Mouse (Mus musculus) gastrocnemius, adult 2 months (tissue): Measurements from ENCODE around the gene Hacl1. TPM values are rescaled to one million over a fixed set of nuclear protein-coding genes. Genes with fewer than 3 reads are reported as not detected.

ENCODE experiments used
- DNase-seq: peaks from one replicate; pipeline ENCODE4 v3.0.0; 2022
- H3K27ac ChIP-seq: fragments of 200-600 bp; 2 replicates; pipeline ENCODE4 v1.8.1; 2022; ENCODE audit warnings: mild to moderate bottlenecking
- H3K4me3 ChIP-seq: fragments of 200-600 bp; 2 replicates; pipeline ENCODE4 v1.8.1; 2022; ENCODE audit warnings: mild to moderate bottlenecking, moderate library complexity
- CTCF ChIP-seq: fragments of 200-600 bp; IDR thresholded peaks from 2 replicates; pipeline ENCODE4 v1.8.1; 2022; ENCODE audit warnings: antibody characterized with exemption, mild to moderate bottlenecking, moderate library complexity
- intact Hi-C: fragments of 180-260 bp; cut with DNase I; formaldehyde crosslinking; loops from one replicate; pipeline ENCODE4 v1.15.1; 2025
- total RNA-seq, 2 experiments: library from RNA; stranded (reverse); gene quantifications; 2 replicates each; pipeline ENCODE4 v1.2.3; 2021

The Hacl1 gene
- total RNA-seq, 2 experiments from 2014 or later: 4.9 to 5.7 TPM

GRCm38 (mm10) chr14:31645920-31646319, 4.8 kb upstream of the Hacl1 start:
- TF ChIP-seq CTCF: no peak
- Histone ChIP-seq H3K4me3 (no peak overlapping the region), H3K27ac (no peak overlapping the region)
- intact Hi-C loops: no loop called here
- no peak for DNase-seq

- Histone ChIP-seq H3K27ac (no peak overlapping the region), H3K4me3 (no peak overlapping the region)
- intact Hi-C loops: no loop called here
- no peak for DNase-seq
- TF ChIP-seq CTCF: peak; percentile 59
These were observed 4.0 kb upstream of the Hacl1 start for GRCm38 (mm10) chr14:31644931-31645547.

GRCm38 (mm10) chr14:31644183-31644830, 3.2 kb upstream of the Hacl1 start:
- TF ChIP-seq CTCF: no peak
- no peak overlapping the region for H3K4me3 ChIP-seq
- intact Hi-C loops: no loop called here
- no peak overlapping the region for H3K27ac ChIP-seq
- no peak for DNase-seq

GRCm38 (mm10) chr14:31641506-31642155, 545 bp upstream of the Hacl1 start:
- H3K4me3 ChIP-seq: peak overlapping the region; percentile 75
- no peak for TF ChIP-seq CTCF
- intact Hi-C loops: no loop called here

GRCm38 (mm10) chr14:31640346-31640889, 668 bp downstream of the Hacl1 start, which contains the start of gene Gm49387:
Gene Gm49387 (minus strand): TSS chr14:31640878.
- Histone ChIP-seq H3K4me3 (peak within 1 kb of the TSS; percentile 75), H3K27ac (peak within 1 kb of the TSS; percentile 94)
- intact Hi-C loops: no loop called here
- DNase-seq: peak; percentile 36
- TF ChIP-seq CTCF: no peak

More at GRCm38 (mm10) chr14:31641506-31642155, 545 bp upstream of the Hacl1 start:
- peak overlapping the region; percentile 94 for H3K27ac ChIP-seq
- DNase-seq: no peak

- no peak for DNase-seq
- Histone ChIP-seq H3K4me3 (no peak overlapping the region), H3K27ac (no peak overlapping the region)
- intact Hi-C loops: no loop called here
- no peak for TF ChIP-seq CTCF
These were observed 10.4 kb downstream of the Hacl1 start for GRCm38 (mm10) chr14:31630677-31631076.

GRCm38 (mm10) chr14:31622748-31623147, 18.3 kb downstream of the Hacl1 start:
- Histone ChIP-seq H3K27ac (no peak overlapping the region), H3K4me3 (no peak overlapping the region)
- no peak for DNase-seq
- TF ChIP-seq CTCF: no peak
- intact Hi-C loops: no loop called here

GRCm38 (mm10) chr14:31620591-31621223, 20.4 kb downstream of the Hacl1 start:
- Histone ChIP-seq H3K4me3 (no peak overlapping the region), H3K27ac (no peak overlapping the region)
- intact Hi-C loops: no loop called here
- no peak for DNase-seq
- TF ChIP-seq CTCF: no peak

GRCm38 (mm10) chr14:31617997-31618396, 23.1 kb downstream of the Hacl1 start:
- Histone ChIP-seq H3K4me3 (no peak overlapping the region), H3K27ac (no peak overlapping the region)
- TF ChIP-seq CTCF: no peak
- no peak for DNase-seq
- intact Hi-C loops: no loop called here

GRCm38 (mm10) chr14:31617204-31617603, 23.9 kb downstream of the Hacl1 start:
- DNase-seq: no peak
- Histone ChIP-seq H3K27ac (no peak overlapping the region), H3K4me3 (no peak overlapping the region)
- intact Hi-C loops: no loop called here
- no peak for TF ChIP-seq CTCF

- Histone ChIP-seq H3K4me3 (no peak overlapping the region), H3K27ac (no peak overlapping the region)
- no peak for TF ChIP-seq CTCF
- intact Hi-C loops: no loop called here
- no peak for DNase-seq
These were observed 27.4 kb downstream of the Hacl1 start for GRCm38 (mm10) chr14:31613671-31614070.

GRCm38 (mm10) chr14:31611986-31612385, 29.1 kb downstream of the Hacl1 start:
- TF ChIP-seq CTCF: peak; percentile 13; the same call in 1 of the 2 replicates
- DNase-seq: no peak
- Histone ChIP-seq H3K27ac (no peak overlapping the region), H3K4me3 (no peak overlapping the region)
- intact Hi-C loops: no loop called here

- no peak overlapping the region for H3K4me3 ChIP-seq
- peak; percentile 43; the same call in 1 of the 2 replicates for TF ChIP-seq CTCF
- intact Hi-C loops: loop anchor here (1.0 kb wide), 1 partner anchor 86 kb away; no protein-coding TSS in a partner anchor
- no peak overlapping the region for H3K27ac ChIP-seq
- DNase-seq: no peak
These were observed 35.6 kb downstream of the Hacl1 start for GRCm38 (mm10) chr14:31605514-31605913.
